Comparison of ENCODE assay signal across 7 mouse cellular contexts in the genomic region with DNA sequence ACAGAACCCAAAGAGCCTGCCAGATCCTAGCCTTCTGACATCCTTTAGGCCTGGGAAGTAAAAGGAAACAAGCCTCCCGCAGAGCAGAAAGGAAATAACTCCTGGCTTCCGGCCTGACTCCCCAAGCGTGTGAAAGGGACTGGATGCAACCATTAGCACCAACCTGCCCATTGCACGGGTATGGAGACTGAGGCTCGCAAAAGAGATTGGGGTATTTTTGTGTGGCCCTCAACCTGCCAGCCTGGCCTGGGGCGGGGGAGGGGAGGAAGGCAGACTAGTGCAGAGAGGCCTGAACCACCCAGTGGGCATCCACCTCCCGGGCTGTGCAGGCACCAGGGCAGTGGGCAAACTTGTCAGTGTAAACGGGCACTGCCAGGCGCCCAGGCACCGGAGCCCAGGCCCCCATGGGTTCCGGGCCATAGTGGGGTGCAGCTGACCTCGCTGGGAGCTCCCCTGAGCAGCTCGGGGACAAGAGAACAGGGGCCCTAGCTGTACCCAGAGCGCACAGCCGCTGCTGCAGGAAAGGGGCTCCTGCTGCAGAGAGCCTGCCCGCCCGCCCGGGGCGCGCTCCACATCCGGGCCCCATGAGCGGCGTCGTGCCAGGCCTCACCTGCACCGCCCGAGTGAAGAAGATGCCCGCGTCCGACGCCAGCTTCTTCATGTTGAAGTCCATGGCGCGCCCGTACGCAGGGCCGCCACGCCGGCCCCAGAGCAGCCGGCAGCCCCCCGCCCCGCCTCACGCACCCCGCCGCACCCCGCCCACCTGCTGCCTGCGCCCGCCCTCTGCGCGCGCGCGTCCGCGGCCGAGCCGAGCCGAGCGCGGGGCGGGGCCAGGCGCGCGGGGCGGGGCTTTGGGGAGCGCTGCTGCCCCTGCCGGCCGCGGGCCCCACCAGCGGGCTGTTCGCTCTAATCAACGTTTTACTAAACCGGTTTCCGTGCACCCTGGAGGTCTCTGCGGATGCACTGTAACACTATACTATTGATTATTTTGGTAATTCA. TPM values are rescaled to one million over a fixed set of nuclear protein-coding genes. Genes with fewer than 3 reads are reported as not detected.
DNase-seq lines count a peak whose midpoint lies in the region; ATAC-seq and TF ChIP-seq lines count a peak whose summit lies in the region.

A gene (minus strand): TSS at position 805 of the 999 bp plus-strand sequence.

- WGBS in embryonic facial prominence, embryonic 10.5 days: 3% methylated on average over 73 of the region's 73 CpGs
- WGBS in intestine, postnatal 0 days: 2% methylated on average over 66 of the region's 73 CpGs
- WGBS in limb, embryonic 11.5 days: 4% methylated on average over 57 of the region's 73 CpGs
- WGBS in midbrain, embryonic 13.5 days: 4% methylated on average over 51 of the region's 73 CpGs

- peak within 1 kb of the TSS; percentile 94 for H3K4me2 ChIP-seq in intestine, postnatal 0 days (replicated peaks; ENCODE audit: low read depth)
- H3K4me2 ChIP-seq in limb, embryonic 11.5 days (ENCODE audit: low read depth, severe bottlenecking): peak within 1 kb of the TSS; percentile 89
- peak within 1 kb of the TSS; percentile 94 for H3K4me2 ChIP-seq in midbrain, embryonic 13.5 days (replicated peaks)

- no peaks in the 10 kb centered on the region for H3K27me3 ChIP-seq in embryonic facial prominence, embryonic 10.5 days (replicated peaks; ENCODE audit: low read depth, poor library complexity, severe bottlenecking)
- H3K27me3 ChIP-seq in intestine, postnatal 0 days (replicated peaks; ENCODE audit: control insufficient read depth, insufficient read depth, low read length): no peaks in the 10 kb centered on the region
- no peaks in the 10 kb centered on the region for H3K27me3 ChIP-seq in limb, embryonic 11.5 days (ENCODE audit: control insufficient read depth, insufficient read depth, low read length)
- H3K27me3 ChIP-seq in midbrain, embryonic 13.5 days: no peaks in the 10 kb centered on the region

- ATAC-seq in intestine, postnatal 0 days: peak; percentile 72
- ATAC-seq in limb, embryonic 11.5 days (ENCODE audit: insufficient number of reproducible peaks, low FRiP score, low TSS enrichment, low read depth): peak; percentile 78
- ATAC-seq in midbrain, embryonic 13.5 days: peak; percentile 85

- H3K9me3 ChIP-seq in embryonic facial prominence, embryonic 10.5 days: no peaks in the 10 kb centered on the region
- no peaks in the 10 kb centered on the region for H3K9me3 ChIP-seq in intestine, postnatal 0 days (ENCODE audit: control insufficient read depth)
- H3K9me3 ChIP-seq in limb, embryonic 11.5 days (ENCODE audit: control insufficient read depth, low read length): no peaks in the 10 kb centered on the region
- no peaks in the 10 kb centered on the region for H3K9me3 ChIP-seq in midbrain, embryonic 13.5 days

- H3K36me3 ChIP-seq in embryonic facial prominence, embryonic 10.5 days (replicated peaks): peaks cover 25% of the 10 kb centered on the region
- H3K36me3 ChIP-seq in intestine, postnatal 0 days (ENCODE audit: control insufficient read depth, insufficient read depth): peaks cover 10% of the 10 kb centered on the region
- H3K36me3 ChIP-seq in limb, embryonic 11.5 days (ENCODE audit: control insufficient read depth, insufficient read depth, low read length): no peaks in the 10 kb centered on the region
- H3K36me3 ChIP-seq in midbrain, embryonic 13.5 days: peaks cover 11% of the 10 kb centered on the region

- H3K27ac ChIP-seq in embryonic facial prominence, embryonic 10.5 days (replicated peaks): peak within 1 kb of the TSS; percentile 84
- peak within 1 kb of the TSS; percentile 73 for H3K27ac ChIP-seq in intestine, postnatal 0 days (ENCODE audit: low read depth, low read length)
- H3K27ac ChIP-seq in limb, embryonic 11.5 days (replicated peaks; ENCODE audit: low read depth, low read length): no peak within 1 kb of the TSS
- peak within 1 kb of the TSS; percentile 77 for H3K27ac ChIP-seq in midbrain, embryonic 13.5 days

- peaks cover 51% of the 10 kb centered on the region for H3K4me1 ChIP-seq in embryonic facial prominence, embryonic 10.5 days
- no peaks in the 10 kb centered on the region for H3K4me1 ChIP-seq in intestine, postnatal 0 days (replicated peaks; ENCODE audit: control insufficient read depth, insufficient read depth, low read length)
- H3K4me1 ChIP-seq in limb, embryonic 11.5 days (ENCODE audit: control insufficient read depth, insufficient read depth, low read length): peaks cover 11% of the 10 kb centered on the region
- peaks cover 35% of the 10 kb centered on the region for H3K4me1 ChIP-seq in midbrain, embryonic 13.5 days (replicated peaks)

- H3K9ac ChIP-seq in intestine, postnatal 0 days (ENCODE audit: low read depth, low read length): peak within 1 kb of the TSS; percentile 69
- peak within 1 kb of the TSS; percentile 76 for H3K9ac ChIP-seq in limb, embryonic 11.5 days (ENCODE audit: low read length)
- peak within 1 kb of the TSS; percentile 91 for H3K9ac ChIP-seq in midbrain, embryonic 13.5 days (replicated peaks)

- peak within 1 kb of the TSS; percentile 66 for H3K4me3 ChIP-seq in embryonic facial prominence, embryonic 10.5 days
- peak within 1 kb of the TSS; percentile 73 for H3K4me3 ChIP-seq in intestine, postnatal 0 days (ENCODE audit: low read depth, low read length)
- H3K4me3 ChIP-seq in limb, embryonic 11.5 days (ENCODE audit: low read depth, low read length): peak within 1 kb of the TSS; percentile 81
- H3K4me3 ChIP-seq in midbrain, embryonic 13.5 days (replicated peaks): peak within 1 kb of the TSS; percentile 84

- peak; percentile 46 for TF ChIP-seq CTCF in intestine, postnatal 0 days (IDR thresholded peaks at IDR 0.05; ENCODE audit: low read depth)

- DNase-seq in adrenal gland, postnatal 25 days: peak; percentile 93
- DNase-seq in embryonic facial prominence, embryonic 10.5 days (ENCODE audit: low spot score): peak; percentile 93
- no peak for DNase-seq in gonadal fat pad, adult 2 months (ENCODE audit: low read depth)
- peak; percentile 87 for DNase-seq in limb, embryonic 11.5 days (ENCODE audit: low spot score)
- DNase-seq in spleen, adult 18-20 months: peak; percentile 76 to 91

RNA-seq across cellular contexts. Expression of the gene that starts here (rescaled TPM):
- 90.0 and 111 TPM in 2 replicates for total RNA-seq in adrenal gland, postnatal 25 days (2021)
- 84.8 and 85.6 TPM in 2 replicates for polyA plus RNA-seq in embryonic facial prominence, embryonic 10.5 days (2016; fragmentation: Nextera tagmentation; extraction: Ambion mirVana)
- polyA plus RNA-seq in gonadal fat pad, adult 2 months (2012; rRNA removed): 284 and 342 TPM in 2 replicates
- 38.1 TPM in 2 replicates for polyA plus RNA-seq in intestine, postnatal 0 days (2015; fragmentation: Nextera tagmentation; extraction: Ambion mirVana)
- 49.0 and 59.9 TPM in 2 replicates for polyA plus RNA-seq in limb, embryonic 11.5 days (2014; fragmentation: Nextera tagmentation; extraction: Ambion mirVana)
- 147 and 158 TPM in 2 replicates for polyA plus RNA-seq in midbrain, embryonic 13.5 days (2015; fragmentation: Nextera tagmentation; extraction: Ambion mirVana)
